13 mouse cellular contexts compared by ENCODE assay signal in genomic region chr11:6380916-6381315, GRCm38 (mm10). TPM values are rescaled to one million over a fixed set of nuclear protein-coding genes. Genes with fewer than 3 reads are reported as not detected.
DNase-seq lines count a peak whose midpoint lies in the region.
"Had no signal": no experiment of that assay in that cellular context is flagged by ENCODE, and none has a peak within 500 bp of the region (broad histone marks: within the 10 kb centered on the region; RNA-seq: fewer than 3 reads in every experiment).

No protein-coding gene starts in this region.

- peak; percentile 37 for DNase-seq in adrenal gland, postnatal 25 days
- DNase-seq in adrenal gland, postnatal 10 days = no peak
- peak; percentile 58 for DNase-seq in 416B (ENCODE audit: low read depth)
- peak; percentile 60 to 65 for DNase-seq in adrenal gland, postnatal 36 days
- DNase-seq in layer of hippocampus, postnatal 14 days (ENCODE audit: low spot score in 2 of 2) = no peak
- no peak for DNase-seq in urinary bladder, adult 18-20 months (ENCODE audit: low spot score in 2 of 2)
- DNase-seq: cerebellum, adult 18-20 months; cerebellum, adult 9-11 months; cerebellum, postnatal 36 days; gastrocnemius, adult 2 months; gastrocnemius, postnatal 25 days; heart, postnatal 36 days; kidney, adult 8-10 months had no signal

RNA-seq across cellular contexts. Expression of gene Zmiz2, which starts 8.0 kb away (rescaled TPM):
- 61.5 and 63.4 TPM in 2 replicates for total RNA-seq in adrenal gland, postnatal 25 days (2021)
- total RNA-seq in adrenal gland, postnatal 10 days (2021) = 10 to 100 TPM; 38.4 to 48.2 TPM
- 10 to 100 TPM; 49.1 to 51.0 TPM for total RNA-seq in adrenal gland, postnatal 36 days (2021)
- 100 to 1,000 TPM; 165 to 169 TPM for total RNA-seq in layer of hippocampus, postnatal 14 days (2021)

RNA-seq across cellular contexts. Expression of gene Ppia, which starts 34.3 kb away (rescaled TPM):
- 1,910 and 1,993 TPM in 2 replicates for total RNA-seq in adrenal gland, postnatal 25 days (2021)
- total RNA-seq in adrenal gland, postnatal 10 days (2021) = 1,000 to 10,000 TPM; 1,588 to 1,631 TPM
- 1,000 to 10,000 TPM; 1,935 TPM for total RNA-seq in adrenal gland, postnatal 36 days (2021)
- total RNA-seq in layer of hippocampus, postnatal 14 days (2021) = 1,000 to 10,000 TPM; 1,939 to 1,976 TPM

Comparison
In these comparisons a context has a peak if more than half of its experiments do, and no peak if none do; other contexts are left out.
1. DNase-seq: peak in adrenal gland, postnatal 25 days (single experiment), 416B (single experiment) and adrenal gland, postnatal 36 days (2 of 2); none in adrenal gland, postnatal 10 days (single experiment), layer of hippocampus, postnatal 14 days (0 of 2) and urinary bladder, adult 18-20 months (0 of 2).